ENCODE assay signal across 8 mouse cellular contexts in the genomic region with DNA sequence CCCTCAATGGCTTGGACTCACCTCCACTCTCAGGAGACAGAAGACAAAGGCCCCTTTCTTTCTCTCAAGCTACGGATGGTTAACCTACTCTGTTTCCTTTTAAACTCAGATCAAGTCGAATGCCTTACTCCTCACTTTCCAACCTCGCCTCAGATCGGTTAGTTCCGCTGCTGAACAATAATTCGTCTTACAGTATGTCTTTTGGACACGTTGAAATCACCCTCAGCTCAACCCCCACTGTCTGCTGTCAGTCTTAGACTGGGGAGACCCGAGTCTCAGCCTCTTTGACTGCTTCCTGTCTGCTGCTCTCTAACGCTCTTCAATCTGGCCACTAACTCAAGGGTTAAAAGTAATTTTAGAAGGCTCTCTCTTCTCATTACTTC. TPM values are rescaled to one million over a fixed set of nuclear protein-coding genes. Genes with fewer than 3 reads are reported as not detected.
DNase-seq lines count a peak whose midpoint lies in the region; ATAC-seq and TF ChIP-seq lines count a peak whose summit lies in the region.

No protein-coding gene starts in this region.

- H3K4me3 ChIP-seq in cerebellum, adult 2 months (replicated peaks; ENCODE audit: insufficient read depth, low read depth, low read length), result peak overlapping the region; percentile 58
- peak overlapping the region; percentile 80 for H3K4me3 ChIP-seq in spleen, adult 2 months (ENCODE audit: extremely low read depth, insufficient read depth, insufficient read length)
- peak overlapping the region; percentile 42 for H3K4me3 ChIP-seq in limb, embryonic 11.5 days (ENCODE audit: low read depth, low read length)

- peak overlapping the region; percentile 37; the same call in 1 of the 2 replicates for H3K27ac ChIP-seq in cerebellum, adult 2 months (ENCODE audit: insufficient read depth, low read length)
- H3K27ac ChIP-seq in spleen, adult 2 months (ENCODE audit: insufficient read depth, low read length), result peak overlapping the region; percentile 74
- H3K27ac ChIP-seq in limb, embryonic 11.5 days (replicated peaks; ENCODE audit: low read depth, low read length), result peak overlapping the region; percentile 64; the same call in 1 of the 2 replicates

- no peaks in the 10 kb centered on the region for H3K9me3 ChIP-seq in limb, embryonic 11.5 days (ENCODE audit: control insufficient read depth, low read length)

- DNase-seq in cerebellum, adult 2 months, result no peak
- DNase-seq in spleen, adult 2 months (ENCODE audit: low read depth in 1 of 2, low spot score in 2 of 2), result no peak
- DNase-seq in spleen, postnatal 4 days (ENCODE audit: low spot score in 2 of 2), result no peak
- DNase-seq in limb, embryonic 11.5 days (ENCODE audit: low spot score), result peak; percentile 32
- no peak for DNase-seq in left cerebral cortex, adult 18-20 months (ENCODE audit: low spot score in 2 of 2)

- H3K9ac ChIP-seq in limb, embryonic 11.5 days (ENCODE audit: low read length), result no peak overlapping the region

- no peak for ATAC-seq in cerebellum, adult (ENCODE audit: insufficient number of reproducible peaks, low FRiP score, low TSS enrichment)
- no peak for ATAC-seq in limb, embryonic 11.5 days (ENCODE audit: insufficient number of reproducible peaks, low FRiP score, low TSS enrichment, low read depth)
- ATAC-seq in neutrophil, adult 5-6 weeks (ENCODE audit: extremely low read depth, insufficient number of reproducible peaks, low FRiP score, poor library complexity, severe bottlenecking), result peak; percentile 31; the same call in 1 of the 2 replicates
- ATAC-seq in erythroid progenitor cell, adult 5-6 weeks (replicated peaks; ENCODE audit: low FRiP score, poor library complexity, severe bottlenecking), result no peak

- no peaks in the 10 kb centered on the region for H3K27me3 ChIP-seq in cerebellum, adult 2 months (ENCODE audit: control insufficient read depth, insufficient read depth, low read length)
- H3K27me3 ChIP-seq in spleen, adult 2 months (ENCODE audit: control insufficient read depth, insufficient read depth, low read length), result peaks cover 2% of the 10 kb centered on the region; the same call in 1 of the 2 replicates
- no peaks in the 10 kb centered on the region for H3K27me3 ChIP-seq in limb, embryonic 11.5 days (ENCODE audit: control insufficient read depth, insufficient read depth, low read length)

- H3K4me1 ChIP-seq in cerebellum, adult 2 months (ENCODE audit: control insufficient read depth, insufficient read depth, low read length), result peaks cover 14% of the 10 kb centered on the region
- H3K4me1 ChIP-seq in spleen, adult 2 months (ENCODE audit: control insufficient read depth, insufficient read depth, insufficient read length), result peaks cover 15% of the 10 kb centered on the region
- peaks cover 8% of the 10 kb centered on the region; the same call in 1 of the 2 replicates for H3K4me1 ChIP-seq in limb, embryonic 11.5 days (ENCODE audit: control insufficient read depth, insufficient read depth, low read length)

- peak overlapping the region; percentile 56 for H3K4me2 ChIP-seq in limb, embryonic 11.5 days (ENCODE audit: low read depth, severe bottlenecking)

- H3K36me3 ChIP-seq in spleen, adult 2 months (ENCODE audit: control insufficient read depth, insufficient read depth, low read length), result no peaks in the 10 kb centered on the region
- H3K36me3 ChIP-seq in limb, embryonic 11.5 days (ENCODE audit: control insufficient read depth, insufficient read depth, low read length), result no peaks in the 10 kb centered on the region

- TF ChIP-seq POLR2A in cerebellum, adult 2 months (IDR thresholded peaks at IDR 0.05; ENCODE audit: borderline replicate concordance, insufficient read depth, low read length), result no peak
- TF ChIP-seq POLR2A in spleen, adult 2 months (IDR thresholded peaks at IDR 0.05; ENCODE audit: low read depth, low read length), result no peak

- no peak for TF ChIP-seq CTCF in cerebellum, adult 2 months (IDR thresholded peaks at IDR 0.05; ENCODE audit: borderline replicate concordance, insufficient read depth, low read depth, low read length)
- TF ChIP-seq CTCF in spleen, adult 2 months (IDR thresholded peaks at IDR 0.05; ENCODE audit: extremely low read depth, insufficient read depth, insufficient read length, insufficient replicate concordance), result no peak

- WGBS in cerebellum, adult 2 months, result 9% methylated on average over 9 of the region's 9 CpGs
- 17% methylated on average over 9 of the region's 9 CpGs for WGBS in spleen, adult 2 months
- WGBS in limb, embryonic 11.5 days, result 26% methylated on average over 9 of the region's 9 CpGs

RNA-seq across cellular contexts. Expression of a gene that starts 0.5 kb away (rescaled TPM):
- 30.1 and 31.2 TPM in 2 replicates for polyA plus RNA-seq in cerebellum, adult 2 months (2012; rRNA removed)
- polyA plus RNA-seq in spleen, adult 2 months (2012; rRNA removed), result 11.0 and 13.9 TPM in 2 replicates
- polyA plus RNA-seq in limb, embryonic 11.5 days (2014; fragmentation: Nextera tagmentation; extraction: Ambion mirVana), result 6.6 and 6.7 TPM in 2 replicates
- total RNA-seq in neutrophil, adult 5-6 weeks (2017), result 2.7 and 5.6 TPM in 2 replicates
- 2.1 TPM in 1 of 2 replicates, not detected in the other for total RNA-seq in erythroid progenitor cell, adult 5-6 weeks (2015; ENCODE audit: low replicate concordance)
- total RNA-seq in erythroid progenitor cell, adult 5-6 weeks (2017; ENCODE audit: low replicate concordance), result 0.13 and 0.83 TPM in 2 replicates
- 10 to 100 TPM; 67.6 to 73.7 TPM for total RNA-seq in left cerebral cortex, adult 18-20 months (2021)

RNA-seq across cellular contexts. Expression of a gene that starts 31.9 kb away (rescaled TPM):
- polyA plus RNA-seq in cerebellum, adult 2 months (2012; rRNA removed), result 9.0 and 13.1 TPM in 2 replicates
- polyA plus RNA-seq in spleen, adult 2 months (2012; rRNA removed), result 13.9 and 16.1 TPM in 2 replicates
- polyA plus RNA-seq in limb, embryonic 11.5 days (2014; fragmentation: Nextera tagmentation; extraction: Ambion mirVana), result 0.04 and 0.07 TPM in 2 replicates
- total RNA-seq in neutrophil, adult 5-6 weeks (2017), result 32.4 and 33.1 TPM in 2 replicates
- total RNA-seq in erythroid progenitor cell, adult 5-6 weeks (2015; ENCODE audit: low replicate concordance), result 1.3 and 3.6 TPM in 2 replicates
- 4.4 and 5.4 TPM in 2 replicates for total RNA-seq in erythroid progenitor cell, adult 5-6 weeks (2017; ENCODE audit: low replicate concordance)
- total RNA-seq in left cerebral cortex, adult 18-20 months (2021), result 1 to 10 TPM; 5.7 to 6.7 TPM

Comparison
In these comparisons a context has a peak if more than half of its experiments do, and no peak if none do; other contexts are left out.
1. RNA of a gene that starts 0.5 kb away (total RNA-seq): 67.6 to 73.7 TPM in left cerebral cortex, adult 18-20 months; 2.7 to 5.6 TPM in neutrophil, adult 5-6 weeks and 0.13 to 2.1 TPM in erythroid progenitor cell, adult 5-6 weeks; every median in the first group is over 10 times any median in the second.
2. Peak in every context shown above with its lines, with median percentiles within 50 percentile points of each other: H3K27ac ChIP-seq and H3K4me3 ChIP-seq.